Mouse (Mus musculus): ENCODE data around the gene Rpap3. TPM values are rescaled to one million over a fixed set of nuclear protein-coding genes. Genes with fewer than 3 reads are reported as not detected.

Rpap3 gene
- 6.2 and 8.8 TPM in 2 replicates for polyA plus RNA-seq (2012; ENCODE audit: low replicate concordance)

DNA sequence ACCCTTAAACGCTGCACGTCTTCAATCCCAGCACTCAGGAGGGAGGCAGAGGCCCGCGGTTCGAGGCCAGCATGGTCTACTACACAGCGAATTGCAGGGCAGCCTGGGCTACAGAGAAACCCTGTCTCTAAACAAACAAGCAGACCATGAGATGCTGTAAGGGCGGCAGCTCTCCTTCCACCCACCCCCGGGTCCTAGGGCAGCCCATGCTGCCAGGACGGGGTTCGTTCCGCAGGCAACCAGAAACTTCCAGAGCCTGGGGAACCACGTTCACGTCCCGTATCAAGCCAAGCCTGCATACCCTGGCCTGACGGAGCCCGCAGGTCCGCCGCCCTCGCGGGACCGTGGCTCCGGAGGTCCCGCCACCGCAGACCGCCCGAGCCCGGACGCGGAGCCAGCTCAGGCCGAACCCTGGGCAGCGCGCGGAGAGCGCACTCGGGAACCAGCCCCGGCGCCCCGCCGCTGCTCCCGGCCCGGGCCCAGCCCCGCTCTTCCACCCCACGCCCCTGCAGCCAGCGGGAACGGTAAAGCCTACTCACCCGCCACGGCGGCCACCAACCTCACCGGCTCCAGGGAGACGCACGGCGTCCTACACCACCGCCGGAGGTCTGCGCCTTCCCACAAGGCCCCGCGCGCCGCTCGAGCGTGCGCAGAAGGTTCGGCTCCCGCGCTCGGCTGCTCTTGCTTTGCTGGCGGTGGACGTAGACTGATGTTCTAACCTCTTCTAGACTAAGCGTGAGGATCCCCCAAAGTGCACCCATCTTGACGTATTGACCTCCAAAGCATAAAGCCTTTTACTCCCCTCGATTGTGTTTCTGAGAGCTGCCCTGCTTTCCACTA lies at the start of gene Rpap3:
Rpap3 (minus strand) TSS at position 615 of the 840 bp plus-strand sequence.

DNA sequence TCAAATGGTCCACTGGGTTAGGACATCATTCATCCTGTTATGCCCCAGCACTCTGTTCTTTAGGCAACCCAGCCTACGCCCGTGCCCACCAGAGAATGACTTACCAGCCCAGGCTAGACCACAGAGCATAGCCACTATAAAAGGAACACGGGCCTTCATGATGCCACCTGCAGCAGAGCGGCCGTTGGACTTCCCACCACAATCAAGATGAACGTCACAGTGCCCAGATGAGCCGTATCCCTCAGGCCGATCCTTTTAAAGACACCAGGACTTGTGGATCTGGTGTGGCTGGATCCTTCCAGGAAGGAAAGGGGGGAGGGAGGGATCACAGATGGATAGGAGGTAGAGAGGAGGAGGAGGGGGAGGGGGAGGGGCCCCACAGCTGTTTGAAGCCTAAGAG lies 25.5 kb upstream of the Rpap3 start, which contains the start of gene Endou:
Endou (minus strand) TSS at position 229 of the 400 bp plus-strand sequence.

Other genes with a start within 250 kb of the Rpap3 start
- 3.1 and 3.3 TPM in 2 replicates for gene Endou, start 25.5 kb upstream of the Rpap3 start, polyA plus RNA-seq (2012; ENCODE audit: low replicate concordance)
- 4.1 and 4.6 TPM in 2 replicates for gene Rapgef3, start 62.1 kb upstream of the Rpap3 start, polyA plus RNA-seq (2012; ENCODE audit: low replicate concordance)
- gene Slc48a1, start 72.7 kb upstream of the Rpap3 start, polyA plus RNA-seq (2012; ENCODE audit: low replicate concordance) = 31.6 and 72.2 TPM in 2 replicates
- gene Hdac7, start 138.7 kb upstream of the Rpap3 start, polyA plus RNA-seq (2012; ENCODE audit: low replicate concordance) = 195 and 559 TPM in 2 replicates
- gene Vdr, start 204.8 kb upstream of the Rpap3 start, polyA plus RNA-seq (2012; ENCODE audit: low replicate concordance) = 0.25 TPM in 2 replicates

Data from hematopoietic multipotent progenitor cell, adult 10-12 weeks (in vitro differentiated cells).